Mouse (Mus musculus) spleen, adult 2 months (tissue): ENCODE results near the gene Tmem88b.

Experiments used
- CTCF ChIP-seq: fragments of 200-500 bp; IDR thresholded peaks from 2 replicates; pipeline ENCODE4 v1.5.1; 2011; ENCODE audit warnings: mild to moderate bottlenecking, inconsistent platforms; ENCODE audit not compliant: insufficient read depth, insufficient read length, insufficient replicate concordance; ENCODE audit errors: extremely low read depth
- POLR2A ChIP-seq: fragments of 200-500 bp; IDR thresholded peaks from 2 replicates; pipeline ENCODE4 v1.6.1; 2011; ENCODE audit warnings: low read depth, low read length, inconsistent platforms

DNA sequence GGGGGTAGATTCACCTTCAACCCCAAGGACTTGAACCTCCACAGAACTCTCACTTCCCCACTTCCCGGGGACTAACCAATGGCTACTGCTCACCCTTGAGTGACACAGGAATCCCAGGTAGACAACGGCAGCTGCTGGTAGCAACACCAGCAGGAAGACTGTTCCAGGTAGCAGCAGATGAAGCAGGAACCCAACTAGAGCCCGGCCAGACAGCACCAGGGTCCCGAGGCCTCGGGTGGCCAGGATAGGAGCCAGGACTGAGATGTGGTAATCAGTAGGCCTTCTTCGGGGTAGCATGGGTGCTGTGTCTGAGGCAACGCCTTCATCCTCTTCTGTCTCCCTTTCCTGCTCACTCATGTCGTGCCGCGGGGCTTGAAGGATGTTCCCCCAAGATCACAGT is 428 bp downstream of the Tmem88b start:
- TF ChIP-seq CTCF (no peak), POLR2A (no peak)
